In genomic region chr16:24859509-24860140, GRCm38 (mm10) we compare ENCODE assay signal across 22 mouse cellular contexts.
DNase-seq lines count a peak whose midpoint lies in the region; ATAC-seq and TF ChIP-seq lines count a peak whose summit lies in the region.
"Had no signal": no experiment of that assay in that cellular context is flagged by ENCODE, and none has a peak within 500 bp of the region (broad histone marks: within the 10 kb centered on the region; RNA-seq: fewer than 3 reads in every experiment).

No protein-coding gene starts in this region.

- H3K27ac ChIP-seq in midbrain, postnatal 0 days (ENCODE audit: low read depth, low read length): no peak overlapping the region
- H3K27ac ChIP-seq in cerebellum, adult 2 months (ENCODE audit: insufficient read depth, low read length): no peak overlapping the region
- H3K27ac ChIP-seq: embryonic facial prominence, embryonic 10.5 days; forebrain, embryonic 15.5 days; heart, adult 2 months; heart, embryonic 13.5 days; hindbrain, embryonic 12.5 days; kidney, postnatal 0 days; left cerebral cortex, adult 2 months; limb, embryonic 15.5 days; liver, embryonic 15.5 days had no signal

- TF ChIP-seq CTCF in midbrain, postnatal 0 days (IDR thresholded peaks at IDR 0.05): no peak
- no peak for TF ChIP-seq CTCF in cerebellum, adult 2 months (IDR thresholded peaks at IDR 0.05; ENCODE audit: borderline replicate concordance, insufficient read depth, low read depth, low read length)

- WGBS in midbrain, postnatal 0 days: 85% methylated on average over 9 of the region's 9 CpGs
- WGBS in cerebellum, adult 2 months: 95% methylated on average over 9 of the region's 9 CpGs

- TF ChIP-seq POLR2A in cerebellum, adult 2 months (IDR thresholded peaks at IDR 0.05; ENCODE audit: borderline replicate concordance, insufficient read depth, low read length): no peak

- H3K27me3 ChIP-seq in midbrain, postnatal 0 days (ENCODE audit: insufficient read depth, low read length): no peaks in the 10 kb centered on the region
- no peaks in the 10 kb centered on the region for H3K27me3 ChIP-seq in cerebellum, adult 2 months (ENCODE audit: control insufficient read depth, insufficient read depth, low read length)
- H3K27me3 ChIP-seq: forebrain, embryonic 15.5 days; heart, embryonic 13.5 days; hindbrain, embryonic 12.5 days; limb, embryonic 15.5 days; liver, embryonic 15.5 days had no signal

- DNase-seq in B cell, adult 2 months: peak; percentile 11 to 13
- DNase-seq in induced T-regulatory cell, adult 2 months (ENCODE audit: low read depth): peak; percentile 12
- DNase-seq in midbrain, postnatal 0 days (ENCODE audit: low spot score): no peak
- no peak for DNase-seq in gastrocnemius, adult 8-10 months (ENCODE audit: low spot score in 2 of 2)
- no peak for DNase-seq in cerebellum, adult 2 months
- DNase-seq: adrenal gland, adult 8-10 months; gastrocnemius, postnatal 14 days; heart, adult 2 months; left cerebral cortex, postnatal 4 days; lung, postnatal 4 days had no signal

- peak; percentile 30 for ATAC-seq in activated CD4-positive, CD25-positive, alpha-beta regulatory T cell, adult 4 months
- peak; percentile 27; the same call in 1 of the 2 replicates for ATAC-seq in neutrophil, adult 5-6 weeks (ENCODE audit: extremely low read depth, insufficient number of reproducible peaks, low FRiP score, poor library complexity, severe bottlenecking)
- ATAC-seq in midbrain, postnatal 0 days (ENCODE audit: low FRiP score): no peak
- ATAC-seq: forebrain, embryonic 15.5 days had no signal

- H3K4me3 ChIP-seq in midbrain, postnatal 0 days (ENCODE audit: low read depth, low read length): no peak overlapping the region
- H3K4me3 ChIP-seq in cerebellum, adult 2 months (replicated peaks; ENCODE audit: insufficient read depth, low read depth, low read length): no peak overlapping the region
- H3K4me3 ChIP-seq: embryonic facial prominence, embryonic 10.5 days; forebrain, embryonic 15.5 days; heart, adult 2 months; heart, embryonic 13.5 days; hindbrain, embryonic 12.5 days; left cerebral cortex, adult 2 months; limb, embryonic 15.5 days; liver, embryonic 15.5 days had no signal

- H3K4me2 ChIP-seq in midbrain, postnatal 0 days (ENCODE audit: low read depth, low read length, poor library complexity, severe bottlenecking): no peak overlapping the region
- H3K4me2 ChIP-seq: forebrain, embryonic 15.5 days; heart, embryonic 13.5 days; hindbrain, embryonic 12.5 days; limb, embryonic 15.5 days; liver, embryonic 15.5 days; midbrain, embryonic 11.5 days had no signal

- no peaks in the 10 kb centered on the region for H3K9me3 ChIP-seq in midbrain, postnatal 0 days (ENCODE audit: low read length)
- H3K9me3 ChIP-seq: embryonic facial prominence, embryonic 10.5 days; forebrain, embryonic 15.5 days; heart, embryonic 13.5 days; hindbrain, embryonic 12.5 days; limb, embryonic 15.5 days; liver, embryonic 15.5 days had no signal

- H3K9ac ChIP-seq in midbrain, postnatal 0 days (replicated peaks; ENCODE audit: low read length, poor library complexity, severe bottlenecking): no peak overlapping the region
- H3K9ac ChIP-seq: forebrain, embryonic 15.5 days; heart, embryonic 13.5 days; hindbrain, embryonic 12.5 days; limb, embryonic 15.5 days; liver, embryonic 15.5 days had no signal

- no peaks in the 10 kb centered on the region for H3K4me1 ChIP-seq in midbrain, postnatal 0 days (ENCODE audit: insufficient read depth, low read length)
- H3K4me1 ChIP-seq in cerebellum, adult 2 months (ENCODE audit: control insufficient read depth, insufficient read depth, low read length): peaks cover 7% of the 10 kb centered on the region
- H3K4me1 ChIP-seq: embryonic facial prominence, embryonic 10.5 days; forebrain, embryonic 15.5 days; heart, embryonic 13.5 days; hindbrain, embryonic 12.5 days; limb, embryonic 15.5 days; liver, embryonic 15.5 days had no signal

- H3K36me3 ChIP-seq in midbrain, postnatal 0 days (ENCODE audit: insufficient read depth, low read length): no peaks in the 10 kb centered on the region
- H3K36me3 ChIP-seq: embryonic facial prominence, embryonic 10.5 days; forebrain, embryonic 15.5 days; G1E; heart, embryonic 13.5 days; hindbrain, embryonic 12.5 days; limb, embryonic 15.5 days; liver, embryonic 15.5 days had no signal

Comparison
In these comparisons a context has a peak if more than half of its experiments do, and no peak if none do; other contexts are left out.
1. DNase-seq: peak in B cell, adult 2 months (2 of 2) and induced T-regulatory cell, adult 2 months (single experiment); none in midbrain, postnatal 0 days (single experiment), gastrocnemius, adult 8-10 months (0 of 2) and cerebellum, adult 2 months (0 of 2).